Comparison of ENCODE assay signal across 14 mouse cellular contexts in the genomic region with DNA sequence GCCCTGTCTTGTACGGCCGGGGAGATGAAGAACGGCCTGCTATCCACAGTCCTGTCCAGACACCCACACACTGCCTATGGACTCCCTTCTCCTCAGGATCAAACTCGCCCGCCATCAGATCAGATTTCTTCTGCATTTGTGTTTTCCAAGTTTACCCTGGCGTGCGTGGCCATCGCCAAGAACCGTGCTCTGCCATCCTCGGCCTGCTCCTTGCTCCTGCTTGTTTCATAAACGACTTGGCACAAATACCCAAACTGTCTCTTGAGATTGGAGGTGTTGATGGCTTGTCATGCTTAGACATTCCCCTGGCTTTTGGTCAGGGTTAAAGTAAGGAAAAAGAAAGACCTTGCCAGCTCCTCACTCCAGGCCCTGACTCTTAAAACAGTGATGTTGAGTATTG.
DNase-seq lines count a peak whose midpoint lies in the region; ATAC-seq and TF ChIP-seq lines count a peak whose summit lies in the region.
"Had no signal": no experiment of that assay in that cellular context is flagged by ENCODE, and none has a peak within 500 bp of the region (broad histone marks: within the 10 kb centered on the region; RNA-seq: fewer than 3 reads in every experiment).

No protein-coding gene starts in this region.

- DNase-seq in adrenal gland, postnatal 14 days = peak; percentile 18
- DNase-seq in adrenal gland, adult 2 months = no peak
- no peak for DNase-seq in heart, postnatal 25 days (ENCODE audit: low spot score)
- peak; percentile 6 for DNase-seq in liver, postnatal 0 days
- peak; percentile 7 for DNase-seq in embryonic facial prominence, embryonic 10.5 days (ENCODE audit: low spot score)
- no peak for DNase-seq in urinary bladder, postnatal 36 days (ENCODE audit: low spot score in 2 of 2)
- DNase-seq: cerebellum, adult 11-12 months; liver; lung, postnatal 10 days had no signal

- intact Hi-C loops in heart, postnatal 25 days (cut with DNase I) = no loop called here

- TF ChIP-seq EP300 in liver, postnatal 0 days (IDR thresholded peaks at IDR 0.05; ENCODE audit: low read depth) = no peak

- TF ChIP-seq CTCF in liver, postnatal 0 days (IDR thresholded peaks at IDR 0.05; ENCODE audit: low read depth) = no peak

- peaks cover 62% of the 10 kb centered on the region for H3K4me1 ChIP-seq in heart, embryonic 12.5 days (replicated peaks)
- H3K4me1 ChIP-seq in liver, postnatal 0 days (ENCODE audit: insufficient read depth) = no peaks in the 10 kb centered on the region
- H3K4me1 ChIP-seq in liver, embryonic 12.5 days = no peaks in the 10 kb centered on the region
- peaks cover 50% of the 10 kb centered on the region for H3K4me1 ChIP-seq in embryonic facial prominence, embryonic 10.5 days

- no peak overlapping the region for H3K4me3 ChIP-seq in heart, embryonic 12.5 days
- H3K4me3 ChIP-seq in liver, postnatal 0 days (ENCODE audit: low read depth, low read length) = no peak overlapping the region
- no peak overlapping the region for H3K4me3 ChIP-seq in liver, embryonic 12.5 days
- no peak overlapping the region for H3K4me3 ChIP-seq in embryonic facial prominence, embryonic 10.5 days
- H3K4me3 ChIP-seq: left cerebral cortex, adult 2 months; midbrain, embryonic 12.5 days; neural tube, embryonic 12.5 days had no signal

- peak overlapping the region; percentile 25; the same call in 1 of the 2 replicates for H3K27ac ChIP-seq in heart, embryonic 12.5 days (ENCODE audit: poor library complexity, severe bottlenecking)
- H3K27ac ChIP-seq in liver, postnatal 0 days (ENCODE audit: low read depth) = no peak overlapping the region
- no peak overlapping the region for H3K27ac ChIP-seq in liver, embryonic 12.5 days
- H3K27ac ChIP-seq in embryonic facial prominence, embryonic 10.5 days (replicated peaks) = peak overlapping the region; percentile 52; the same call in 1 of the 2 replicates
- H3K27ac ChIP-seq: left cerebral cortex, adult 2 months; midbrain, embryonic 12.5 days; neural tube, embryonic 12.5 days had no signal

- WGBS in heart, embryonic 12.5 days = 73% methylated on average over 11 of the region's 11 CpGs
- 87% methylated on average over 11 of the region's 11 CpGs for WGBS in liver, postnatal 0 days (ENCODE audit: insufficient replicate concordance)
- 82% methylated on average over 11 of the region's 11 CpGs for WGBS in liver, embryonic 12.5 days (ENCODE audit: insufficient replicate concordance)
- 82% methylated on average over 11 of the region's 11 CpGs for WGBS in embryonic facial prominence, embryonic 10.5 days

- H3K9me3 ChIP-seq in heart, embryonic 12.5 days (replicated peaks) = no peaks in the 10 kb centered on the region
- no peaks in the 10 kb centered on the region for H3K9me3 ChIP-seq in liver, postnatal 0 days (ENCODE audit: low read length)
- H3K9me3 ChIP-seq in liver, embryonic 12.5 days (replicated peaks) = no peaks in the 10 kb centered on the region
- H3K9me3 ChIP-seq in embryonic facial prominence, embryonic 10.5 days = no peaks in the 10 kb centered on the region
- H3K9me3 ChIP-seq: midbrain, embryonic 12.5 days; neural tube, embryonic 12.5 days had no signal

- H3K9ac ChIP-seq in heart, embryonic 12.5 days = no peak overlapping the region
- no peak overlapping the region for H3K9ac ChIP-seq in liver, postnatal 0 days (replicated peaks)
- H3K9ac ChIP-seq in liver, embryonic 12.5 days = no peak overlapping the region
- H3K9ac ChIP-seq: midbrain, embryonic 12.5 days; neural tube, embryonic 12.5 days had no signal

- no peak overlapping the region for H3K4me2 ChIP-seq in heart, embryonic 12.5 days
- no peak overlapping the region for H3K4me2 ChIP-seq in liver, postnatal 0 days (ENCODE audit: low read depth, low read length)
- no peak overlapping the region for H3K4me2 ChIP-seq in liver, embryonic 12.5 days
- H3K4me2 ChIP-seq: midbrain, embryonic 12.5 days; neural tube, embryonic 12.5 days had no signal

- peaks cover 3% of the 10 kb centered on the region; the same call in 1 of the 2 replicates for H3K36me3 ChIP-seq in heart, embryonic 12.5 days
- H3K36me3 ChIP-seq in liver, postnatal 0 days (replicated peaks; ENCODE audit: insufficient read depth, low read length) = no peaks in the 10 kb centered on the region
- no peaks in the 10 kb centered on the region for H3K36me3 ChIP-seq in liver, embryonic 12.5 days
- H3K36me3 ChIP-seq in embryonic facial prominence, embryonic 10.5 days (replicated peaks) = peaks cover 5% of the 10 kb centered on the region
- H3K36me3 ChIP-seq: midbrain, embryonic 12.5 days; neural tube, embryonic 12.5 days had no signal

- ATAC-seq in heart, embryonic 12.5 days (ENCODE audit: insufficient number of reproducible peaks, low FRiP score) = no peak
- no peak for ATAC-seq in liver, postnatal 0 days
- ATAC-seq in liver, embryonic 12.5 days = no peak

- no peaks in the 10 kb centered on the region for H3K27me3 ChIP-seq in heart, embryonic 12.5 days (replicated peaks)
- no peaks in the 10 kb centered on the region for H3K27me3 ChIP-seq in liver, postnatal 0 days (ENCODE audit: insufficient read depth, low read length)
- no peaks in the 10 kb centered on the region for H3K27me3 ChIP-seq in liver, embryonic 12.5 days (replicated peaks)
- no peaks in the 10 kb centered on the region for H3K27me3 ChIP-seq in embryonic facial prominence, embryonic 10.5 days (replicated peaks; ENCODE audit: low read depth, poor library complexity, severe bottlenecking)
- H3K27me3 ChIP-seq: midbrain, embryonic 12.5 days; neural tube, embryonic 12.5 days had no signal

Comparison
In these comparisons a context has a peak if more than half of its experiments do, and no peak if none do; other contexts are left out.
1. DNase-seq: peak in adrenal gland, postnatal 14 days (single experiment), liver, postnatal 0 days (single experiment) and embryonic facial prominence, embryonic 10.5 days (single experiment); none in adrenal gland, adult 2 months (single experiment), heart, postnatal 25 days (single experiment) and urinary bladder, postnatal 36 days (0 of 2).
2. H3K27ac ChIP-seq: peak in heart, embryonic 12.5 days (single experiment) and embryonic facial prominence, embryonic 10.5 days (single experiment); none in liver, postnatal 0 days (single experiment) and liver, embryonic 12.5 days (single experiment).